Mouse (Mus musculus): ENCODE measurements around the gene Map3k21.

Gene Map3k21

DNA sequence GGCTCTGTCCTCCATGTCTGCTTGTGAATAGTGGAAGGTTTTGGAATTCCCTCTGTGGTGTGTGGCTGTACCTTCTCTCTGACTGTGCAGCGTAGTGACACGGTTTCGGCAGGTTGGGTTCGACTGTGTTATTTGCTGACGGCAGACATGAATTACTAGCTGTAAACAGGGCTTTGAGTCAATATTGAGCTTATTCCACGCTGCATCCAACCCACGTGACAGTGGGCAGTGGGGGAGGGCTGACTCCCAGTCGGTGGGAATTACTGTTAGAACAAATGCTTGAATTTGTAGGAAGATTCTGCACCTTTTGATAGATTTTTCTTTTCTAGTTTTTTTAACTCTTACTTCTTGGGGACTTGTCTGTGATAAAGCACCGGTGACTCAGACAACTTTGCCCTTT, 4.1 kb downstream of the Map3k21 start:
- no peak for DNase-seq (ENCODE audit: extremely low read depth, low read depth)

DNA sequence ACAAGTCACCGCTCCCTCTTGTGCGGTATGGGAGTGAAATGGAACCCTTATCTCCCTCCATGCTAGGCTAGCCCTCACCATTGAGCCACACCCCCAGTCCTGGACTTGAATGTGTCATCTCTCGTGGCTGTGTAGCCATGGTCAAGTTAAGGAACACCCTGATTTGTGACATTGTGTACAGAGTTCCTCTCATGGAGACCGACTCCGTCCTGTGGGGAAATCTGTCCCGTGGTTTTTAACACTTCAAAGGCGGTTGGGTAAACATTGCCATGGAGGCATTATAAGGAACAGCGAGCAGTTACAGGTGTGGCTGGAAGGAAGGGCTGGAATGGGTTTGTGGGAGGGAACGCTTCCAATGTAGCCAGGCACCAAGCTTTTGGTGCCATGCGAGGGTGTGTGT, 6.8 kb downstream of the Map3k21 start:
- no peak for DNase-seq (ENCODE audit: extremely low read depth, low read depth)

DNA sequence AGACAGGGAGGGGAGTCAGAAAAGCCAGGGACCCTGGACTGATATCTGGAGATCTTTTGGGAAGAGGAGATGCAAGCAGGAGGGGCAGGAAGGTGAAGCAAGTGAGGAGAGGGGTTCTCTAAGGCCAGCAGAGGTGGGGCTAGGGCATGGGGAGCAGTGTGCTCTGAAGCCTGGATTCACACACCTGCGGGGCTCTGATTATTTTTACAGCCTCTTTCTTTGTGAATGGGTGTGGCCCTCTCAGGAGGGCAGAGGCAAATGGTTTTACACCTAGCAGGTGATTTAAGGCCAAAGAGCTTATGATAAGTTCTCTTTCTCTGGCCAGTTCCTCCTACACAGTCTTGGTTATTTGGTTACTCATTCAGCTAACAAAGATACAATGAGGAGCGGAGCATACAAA, 8.5 kb downstream of the Map3k21 start:
- no peak for DNase-seq (ENCODE audit: extremely low read depth, low read depth)

DNA sequence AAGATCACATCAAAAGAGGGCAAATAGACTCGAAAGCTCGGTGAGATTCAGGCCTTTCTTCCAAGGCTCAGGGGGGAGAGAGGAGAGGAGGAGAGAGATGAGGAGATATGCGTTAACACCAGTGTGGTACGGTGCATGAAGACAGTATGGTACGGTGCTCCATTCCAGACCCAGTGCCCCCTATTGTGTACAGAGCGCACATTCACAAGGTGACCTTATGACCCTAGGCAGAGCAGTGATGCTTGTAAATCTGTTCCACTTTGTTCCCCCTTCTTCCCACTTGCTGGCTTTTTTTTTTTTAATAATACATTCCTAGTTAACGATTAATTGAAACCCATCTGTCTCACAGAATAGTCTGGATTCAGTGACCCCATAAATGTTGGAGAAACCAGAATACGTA, 9.3 kb downstream of the Map3k21 start:
- no peak for DNase-seq (ENCODE audit: extremely low read depth, low read depth)

DNA sequence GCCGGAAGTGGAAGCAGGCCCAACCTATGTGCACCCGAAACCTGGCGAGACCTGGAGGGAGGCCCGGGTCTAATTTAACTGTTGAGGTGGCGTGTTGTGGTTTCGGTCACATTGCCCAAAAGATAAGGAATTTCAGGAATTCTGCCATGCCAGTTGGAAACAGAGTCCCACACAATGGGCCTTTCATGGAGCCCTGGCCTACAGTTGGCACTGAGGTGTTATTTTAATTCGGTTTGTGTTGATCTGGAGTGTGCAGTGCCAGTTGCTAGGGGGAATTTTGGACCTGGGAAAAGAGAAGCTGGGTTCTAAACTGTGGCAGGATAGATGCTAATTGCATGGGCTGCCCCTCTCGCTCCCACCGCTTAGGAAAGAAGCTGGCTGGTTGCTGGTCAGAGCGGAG, 10.0 kb downstream of the Map3k21 start:
- DNase-seq (ENCODE audit: extremely low read depth, low read depth): no peak

DNA sequence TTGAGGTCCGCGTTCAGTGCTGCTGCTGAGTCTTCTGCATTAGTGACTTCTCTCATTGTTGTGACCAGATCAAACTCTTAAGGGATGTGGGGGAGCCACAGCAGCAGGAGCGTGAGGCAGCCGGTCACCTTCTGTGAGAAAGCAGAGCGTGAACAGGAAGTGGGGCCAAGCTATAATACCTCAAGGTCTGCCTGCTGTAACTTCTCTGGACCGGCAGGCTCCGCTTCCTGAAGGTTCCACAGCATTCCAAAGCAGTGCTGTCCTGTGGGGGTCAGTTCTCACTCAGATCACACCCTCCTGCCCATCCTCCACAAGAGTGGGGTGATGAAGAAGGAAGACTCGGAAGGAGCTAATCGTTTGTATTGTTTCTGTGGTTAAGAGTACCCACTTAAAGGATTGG, 10.5 kb downstream of the Map3k21 start:
- no peak for DNase-seq (ENCODE audit: extremely low read depth, low read depth)

DNA sequence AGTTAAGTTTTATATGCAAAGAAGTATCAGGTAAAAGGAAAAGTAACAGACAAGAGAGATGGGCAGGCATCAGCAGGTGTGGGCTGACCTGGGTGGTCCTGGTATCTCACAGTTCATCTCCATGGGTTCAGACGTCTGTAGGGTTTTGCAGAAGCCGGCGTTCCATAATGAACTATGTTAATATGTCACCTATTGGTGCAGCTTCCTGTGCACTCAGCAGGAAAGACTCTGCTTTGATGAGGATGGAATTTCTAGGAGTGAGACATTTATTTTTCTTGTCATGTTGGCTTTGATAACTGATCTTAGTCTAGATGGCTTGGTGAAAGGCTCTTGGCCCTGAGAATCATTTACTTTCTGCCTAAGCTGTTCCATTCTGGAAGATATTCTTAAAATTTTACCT, 12.1 kb downstream of the Map3k21 start:
- DNase-seq (ENCODE audit: extremely low read depth, low read depth): no peak

DNA sequence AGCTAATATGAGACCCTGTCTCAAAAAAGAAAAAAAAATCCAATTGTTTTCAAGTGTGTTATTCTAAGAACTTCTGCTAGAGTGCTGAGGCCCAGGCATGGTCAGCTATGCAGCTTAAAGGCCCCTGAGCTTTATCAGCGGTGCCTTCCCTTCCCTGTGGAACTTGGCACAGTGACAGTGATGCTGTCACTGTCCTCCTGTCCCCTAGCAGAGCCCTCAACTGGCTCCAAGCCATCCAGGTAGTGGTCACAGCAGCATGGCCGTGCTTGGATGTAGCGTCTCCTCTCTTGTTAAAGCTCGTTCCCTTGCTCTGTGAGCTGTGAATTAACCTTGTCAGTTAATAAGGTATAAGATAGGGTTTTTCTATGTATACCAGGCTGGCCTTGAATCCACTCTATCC, 16.4 kb downstream of the Map3k21 start:
- DNase-seq (ENCODE audit: extremely low read depth, low read depth): no peak

DNA sequence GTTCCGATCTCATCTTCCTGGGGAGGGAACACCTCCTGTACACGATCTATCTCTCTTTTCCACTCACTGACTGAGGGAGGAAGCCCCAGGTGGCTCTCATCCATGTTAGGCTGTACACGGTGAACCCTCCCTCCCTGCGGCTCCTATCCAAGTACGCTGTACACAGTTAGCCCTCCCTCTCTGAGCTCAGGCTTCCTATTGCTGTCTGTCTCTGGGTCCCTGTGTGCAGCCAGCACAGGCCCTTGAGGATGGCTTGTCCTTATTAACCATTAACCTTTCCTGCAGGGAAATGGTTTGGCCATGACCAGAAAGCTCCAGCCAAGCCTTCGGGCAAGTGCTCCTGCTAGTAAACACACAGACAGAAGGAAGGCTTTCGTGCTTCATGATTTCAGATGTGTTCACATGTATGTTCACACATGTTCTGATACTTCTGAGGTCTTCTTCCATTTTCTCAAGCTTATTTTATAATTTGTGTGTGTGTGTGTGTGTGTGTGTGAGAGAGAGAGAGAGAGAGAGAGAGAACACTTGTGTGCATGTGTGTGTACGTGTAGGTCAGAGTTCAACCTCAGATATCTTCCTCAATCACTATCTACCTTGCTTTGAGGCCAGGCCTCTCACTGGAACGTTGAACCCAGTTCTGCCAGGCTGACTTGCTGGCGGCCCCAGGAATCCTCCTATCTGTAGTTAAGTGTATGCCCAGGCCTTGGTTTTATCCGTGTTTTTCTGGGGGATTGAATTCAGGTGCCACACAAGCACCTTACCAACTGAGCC, 20.2 kb downstream of the Map3k21 start:
- DNase-seq (ENCODE audit: extremely low read depth, low read depth): no peak

DNA sequence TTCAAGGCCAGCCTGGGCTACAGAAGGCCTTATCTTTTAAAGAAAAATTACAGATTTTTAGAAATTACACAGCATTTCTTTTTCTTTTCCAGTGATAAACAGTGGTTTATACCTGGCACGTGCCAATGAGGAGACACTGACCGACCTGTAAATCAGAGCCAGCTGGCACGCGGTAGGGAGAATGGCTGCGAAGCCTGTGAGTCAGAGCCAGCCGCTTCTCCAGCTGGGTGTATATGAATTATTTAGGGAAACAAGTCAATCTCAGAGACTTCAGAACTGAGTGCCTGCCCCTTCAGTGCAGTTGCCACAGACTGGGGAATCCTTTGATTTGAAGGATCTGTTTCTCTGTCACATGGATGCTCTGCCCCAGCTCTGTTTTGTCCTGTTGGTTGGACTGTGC, 21.6 kb downstream of the Map3k21 start:
- DNase-seq (ENCODE audit: extremely low read depth, low read depth): no peak

DNA sequence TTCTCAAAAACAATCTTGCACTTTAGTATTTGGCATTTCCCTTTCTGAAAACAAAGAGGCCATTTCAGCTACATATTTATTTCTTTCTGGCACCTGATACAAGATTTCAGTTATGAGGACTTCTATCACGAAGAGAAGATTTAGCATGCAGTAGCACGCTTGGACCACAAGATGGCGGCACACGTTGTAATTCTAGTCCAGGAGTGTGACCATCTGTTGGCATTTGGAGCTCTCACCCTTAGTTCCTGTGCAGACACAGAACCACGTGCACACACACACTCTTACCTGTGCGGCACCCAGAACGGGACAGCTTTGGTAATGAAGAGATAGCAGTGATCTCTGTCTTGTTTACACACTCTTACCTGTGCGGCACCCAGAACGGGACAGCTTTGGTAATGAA, 25.4 kb downstream of the Map3k21 start:
- peak; percentile 11 for DNase-seq (ENCODE audit: extremely low read depth, low read depth)

DNA sequence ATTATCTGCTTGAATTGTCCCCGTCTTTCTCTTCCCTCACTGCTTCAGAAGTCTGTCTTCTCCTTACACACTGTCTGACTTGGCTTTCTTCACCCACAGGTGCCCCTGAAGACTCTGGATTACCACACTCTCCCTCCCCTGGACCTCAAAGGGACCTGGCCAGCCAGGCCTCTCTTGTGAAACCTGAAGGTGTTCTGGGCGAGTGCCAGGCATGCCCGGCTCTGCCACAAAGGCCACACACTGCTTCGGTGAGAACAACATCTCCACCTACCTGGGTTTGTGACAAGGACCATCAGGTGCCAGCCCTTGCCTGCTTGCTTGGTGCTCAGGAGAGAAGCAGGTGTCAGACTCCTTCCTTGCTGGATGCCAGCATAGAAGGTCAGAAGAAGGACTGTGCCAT, 34.3 kb downstream of the Map3k21 start:
- DNase-seq (ENCODE audit: extremely low read depth, low read depth): no peak

DNA sequence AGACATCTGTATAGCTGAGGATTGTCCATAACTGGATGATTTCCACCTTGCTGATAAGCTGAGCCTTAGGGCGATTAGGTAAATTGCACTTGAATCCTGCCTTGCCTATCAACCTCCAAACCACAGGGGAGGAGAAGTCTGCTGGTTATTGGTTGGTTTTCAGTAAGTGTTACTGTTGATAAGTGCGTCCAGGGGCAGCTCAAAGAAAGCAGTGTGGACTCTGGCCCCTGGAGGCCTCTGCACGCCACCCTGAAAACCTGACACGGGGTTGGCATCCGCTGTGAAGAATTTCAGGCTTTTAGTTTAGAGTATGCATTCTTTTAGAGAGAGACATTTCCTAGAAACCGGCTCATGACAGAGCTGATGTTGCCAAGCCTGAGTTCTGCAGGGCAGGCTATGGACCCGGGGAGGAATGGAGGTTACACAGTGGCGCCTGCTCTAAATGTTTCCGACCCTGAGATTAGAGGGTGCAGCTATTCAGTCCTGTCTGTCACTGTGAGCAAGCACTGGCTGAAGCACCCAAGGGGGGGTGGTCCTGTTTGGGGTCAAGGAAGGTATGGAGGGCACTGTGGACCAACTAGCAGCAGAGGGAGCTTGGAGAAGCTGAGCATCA, 38.6 kb downstream of the Map3k21 start:
- DNase-seq (ENCODE audit: extremely low read depth, low read depth): no peak

DNA sequence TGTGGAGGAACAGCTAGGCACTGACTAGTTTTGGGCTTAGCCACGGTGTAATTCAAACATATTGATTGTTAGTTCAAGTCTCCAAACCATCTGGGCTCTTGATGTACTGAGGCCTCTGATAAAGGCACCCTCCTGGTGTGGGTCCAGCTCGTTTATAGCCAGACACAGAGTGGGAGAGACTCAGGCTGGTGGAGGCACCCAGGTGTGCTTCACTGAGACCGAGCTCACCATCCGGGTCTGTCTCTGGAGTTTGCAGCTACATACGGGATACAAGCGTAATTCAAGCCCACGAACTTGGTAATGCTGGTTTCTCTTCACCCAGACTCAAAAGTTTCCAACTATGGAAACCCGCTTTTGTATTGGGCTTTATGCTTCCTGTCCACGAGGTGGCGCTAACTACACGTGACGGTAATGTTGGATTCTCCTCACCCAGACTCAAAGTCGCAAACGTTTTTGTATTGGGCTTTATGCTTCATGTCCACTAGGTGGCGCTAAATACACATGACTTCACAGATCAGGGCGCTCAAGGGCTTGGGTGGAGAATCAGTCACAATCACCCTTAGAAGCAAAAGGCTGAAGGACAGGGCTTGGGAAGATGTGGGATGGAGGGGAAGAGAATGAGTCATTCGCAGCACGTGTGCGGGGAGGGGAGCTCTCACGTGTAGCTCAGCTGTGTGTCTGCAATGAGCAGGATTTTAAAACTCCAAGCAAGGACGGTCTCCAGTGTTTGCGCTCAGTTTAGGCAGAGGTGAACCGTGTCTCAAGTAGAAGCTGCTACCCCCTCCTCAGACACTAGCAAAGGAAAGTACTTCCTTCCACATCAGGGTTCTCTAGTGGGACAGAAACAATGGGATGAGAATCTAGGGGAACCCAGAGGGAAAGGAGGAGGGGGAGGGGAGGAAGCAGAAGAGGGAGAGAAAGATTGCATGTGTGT, 40.0 kb downstream of the Map3k21 start:
- DNase-seq (ENCODE audit: extremely low read depth, low read depth): peak; percentile 79

DNA sequence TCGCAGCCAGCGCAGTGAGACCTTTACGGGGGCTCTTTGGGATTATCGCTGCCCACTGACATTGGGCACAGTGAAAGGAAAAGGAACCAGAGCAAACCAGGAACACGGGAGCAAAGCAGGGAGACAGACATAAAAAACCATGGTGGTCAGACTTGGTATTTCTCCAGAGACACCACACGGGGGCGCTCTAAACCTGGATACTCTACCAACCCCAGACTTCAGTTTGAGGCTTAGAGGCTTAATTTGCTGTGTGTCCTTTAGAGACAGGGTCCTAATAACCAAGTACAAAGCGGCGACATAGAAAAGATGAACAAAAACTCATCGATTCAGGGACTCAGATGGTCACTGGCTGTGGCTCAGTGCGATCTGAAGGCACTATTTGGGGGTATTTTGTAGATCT, 45.4 kb downstream of the Map3k21 start:
- no peak for DNase-seq (ENCODE audit: extremely low read depth, low read depth)

DNA sequence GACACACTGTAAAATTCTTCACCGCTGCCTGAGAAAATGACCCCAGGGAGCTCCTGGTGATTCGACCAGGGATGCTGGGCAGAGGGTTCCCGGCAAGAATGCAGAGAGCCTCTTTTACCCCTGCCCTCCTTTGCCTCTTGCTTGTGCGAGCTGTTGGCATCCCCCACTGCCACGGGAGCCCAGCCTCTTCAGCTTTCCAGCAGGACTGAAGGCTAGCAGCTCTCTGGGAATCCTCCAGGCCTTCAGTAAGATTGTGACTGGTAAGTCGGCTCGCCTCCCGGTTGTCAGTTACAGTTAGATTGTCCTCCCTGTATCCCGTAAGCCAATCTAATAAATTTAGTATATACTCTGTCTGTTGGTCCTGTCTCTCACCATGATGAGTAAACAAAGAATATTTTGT, 46.5 kb downstream of the Map3k21 start:
- DNase-seq (ENCODE audit: extremely low read depth, low read depth): no peak

DNA sequence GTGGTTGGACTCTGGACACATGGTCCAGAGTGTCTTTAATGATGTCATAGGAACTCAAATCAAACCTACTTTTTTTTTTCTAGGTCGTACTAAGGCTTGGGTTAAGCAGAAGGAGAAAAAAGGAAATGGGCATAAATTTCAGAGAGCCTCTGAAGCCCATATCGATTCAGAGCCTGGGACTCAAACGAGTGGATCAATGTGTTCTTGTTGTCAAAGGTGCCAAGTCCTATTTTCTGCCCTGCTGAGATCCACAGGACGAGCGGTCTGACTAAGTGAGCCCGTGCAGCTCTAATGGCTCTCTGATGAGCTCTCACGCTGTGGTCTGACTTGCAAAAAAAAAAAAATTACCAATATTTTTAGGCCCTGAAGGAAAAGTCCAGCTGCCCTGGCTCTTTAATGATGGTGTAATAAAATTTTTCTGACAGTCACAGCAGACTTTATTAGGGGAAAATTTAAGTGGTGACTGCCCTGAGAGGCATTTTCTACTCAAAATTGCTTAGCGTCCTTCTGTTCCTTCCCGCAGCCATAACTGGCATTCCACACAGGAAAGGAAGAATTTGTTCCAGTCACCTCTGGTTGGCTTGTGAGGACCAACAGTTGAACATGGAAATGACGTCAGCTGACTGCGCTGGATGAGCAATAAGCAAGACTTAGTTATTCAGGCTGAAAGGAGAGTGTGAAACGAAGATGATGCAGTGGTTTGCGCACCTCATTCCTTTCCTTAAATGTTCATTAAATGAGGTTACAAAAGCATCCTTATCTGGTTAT, 47.2 kb downstream of the Map3k21 start:
- DNase-seq (ENCODE audit: extremely low read depth, low read depth): no peak

DNA sequence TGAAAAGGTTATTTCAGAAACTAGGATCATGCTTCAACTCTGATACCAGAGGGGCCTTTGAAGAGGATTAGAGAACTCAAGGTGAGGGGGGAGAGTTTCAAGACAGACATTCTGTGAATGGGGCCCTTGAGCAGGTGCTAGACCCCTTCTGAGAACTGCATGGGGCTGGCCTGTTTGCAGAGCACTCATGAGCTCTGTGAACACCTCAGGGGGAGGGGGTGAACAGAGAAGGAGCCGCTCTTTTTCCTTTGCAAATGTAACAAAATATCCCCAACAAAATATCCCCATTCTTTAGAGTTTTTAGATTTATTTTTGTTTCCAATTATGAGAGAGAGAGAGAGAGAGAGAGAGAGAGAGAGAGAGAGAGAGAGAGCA, 47.7 kb downstream of the Map3k21 start:
- no peak for DNase-seq (ENCODE audit: extremely low read depth, low read depth)

DNA sequence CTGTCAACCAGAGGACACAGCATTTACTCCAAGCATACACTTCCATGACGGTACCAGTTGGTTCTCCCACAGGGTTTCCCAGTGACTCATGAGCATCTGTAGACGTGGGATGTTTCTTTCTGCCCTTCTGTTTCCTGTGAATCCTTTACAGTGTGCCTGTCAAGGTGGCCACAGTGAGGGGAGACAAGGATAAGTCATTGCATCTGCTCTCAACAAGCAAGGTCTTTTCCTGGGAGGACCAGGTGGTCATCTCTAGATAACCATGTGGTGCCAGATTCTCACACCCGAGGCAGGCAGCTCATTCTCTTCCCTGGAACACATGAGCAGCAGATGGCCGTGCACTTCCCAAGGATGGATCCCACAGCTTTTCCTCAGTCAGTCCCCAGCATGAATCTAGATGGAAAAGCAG, 49.1 kb downstream of the Map3k21 start:
- DNase-seq (ENCODE audit: extremely low read depth, low read depth): no peak

DNA sequence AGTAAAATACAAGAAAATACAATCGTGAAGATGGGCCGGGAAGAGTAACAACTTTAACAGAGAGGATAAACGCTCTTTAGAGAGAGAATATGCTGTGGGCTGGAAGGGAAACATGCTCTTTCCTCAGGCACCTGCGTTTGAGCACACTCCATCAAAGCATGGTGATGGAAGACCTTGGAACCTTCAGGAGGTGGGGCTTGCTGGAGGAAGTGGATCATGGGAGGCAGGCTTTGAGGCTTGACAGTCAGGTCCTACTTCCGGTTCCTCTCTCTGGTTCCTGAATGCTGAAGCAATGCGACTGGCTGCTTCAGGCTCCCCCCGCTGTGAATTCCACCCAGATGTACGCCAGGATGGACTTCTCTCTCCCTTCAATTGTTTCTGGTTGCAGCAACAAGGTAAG, 49.8 kb downstream of the Map3k21 start:
- no peak for DNase-seq (ENCODE audit: extremely low read depth, low read depth)

DNA sequence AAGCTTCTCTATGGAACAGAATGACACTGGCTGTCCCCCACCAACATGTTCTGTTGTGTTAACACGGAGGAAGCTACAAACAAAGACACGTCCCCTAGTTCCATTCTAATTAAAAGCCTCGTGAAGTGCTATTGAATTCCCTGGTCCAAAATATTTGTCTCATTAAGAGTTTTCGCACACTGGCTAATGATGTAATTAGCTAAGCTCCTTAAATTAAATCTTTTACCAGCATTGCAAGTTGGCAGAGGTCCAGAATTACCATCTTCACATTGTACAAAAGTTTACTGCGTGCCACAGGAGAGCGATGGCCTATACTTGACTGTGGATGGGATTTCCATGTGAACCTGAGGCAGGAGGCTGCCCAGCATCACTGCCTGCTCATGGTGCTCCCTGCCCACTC, 51.5 kb downstream of the Map3k21 start:
- no peak for DNase-seq (ENCODE audit: extremely low read depth, low read depth)

DNA sequence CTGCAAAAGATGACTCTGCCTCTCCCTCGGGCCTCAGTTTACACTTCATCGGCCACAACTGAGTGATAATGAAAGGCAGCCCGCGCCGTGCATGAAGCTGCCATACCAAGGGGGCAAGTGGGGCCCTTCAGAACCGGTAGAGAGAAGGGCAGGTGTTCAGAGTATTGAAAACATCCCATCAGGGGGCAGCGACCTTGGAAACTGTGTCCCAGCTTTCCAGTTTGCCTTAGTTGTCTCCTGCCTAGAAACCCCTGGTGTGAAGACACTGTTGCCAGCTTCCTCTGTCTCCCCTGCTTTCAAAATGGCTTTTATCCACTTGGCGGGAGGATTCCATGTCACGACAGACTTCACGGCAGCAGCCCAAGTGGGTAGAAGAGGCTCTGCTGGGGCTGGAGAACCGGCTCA, 53.6 kb downstream of the Map3k21 start:
- DNase-seq (ENCODE audit: extremely low read depth, low read depth): no peak

All from MEL-GATA-1-ER (cell line).